Mouse (Mus musculus) liver, embryonic 15.5 days (tissue): Measurements from ENCODE around the gene Rps15. TPM values are rescaled to one million over a fixed set of nuclear protein-coding genes. Genes with fewer than 3 reads are reported as not detected.

Source experiments
- microRNA-seq: library from miRNA; unstranded; fragments of <30 nt; microRNA quantifications from one replicate; pipeline ENCODE4, GENCODE M21; 2016
- polyA plus RNA-seq: library from polyadenylated mRNA; unstranded; fragments of >200 nt; fragmentation: Nextera tagmentation; extraction: Ambion mirVana; gene quantifications from 2 replicates; pipeline ENCODE4 v1.2.1, GENCODE M21; 2015

Rps15 gene
- polyA plus RNA-seq, 1 experiment from 2014 or later, result 527 TPM

Small RNAs within 50 kb of the gene (microRNA-seq; reads per million reads assigned to microRNA genes)
- gene Mir6911, result 1.5 reads per million

Other genes starting within 250 kb of the Rps15 start
- 603 and 658 TPM in 2 replicates for gene Gpx4, start 245.3 kb upstream of the Rps15 start, polyA plus RNA-seq
- gene Sbno2, start 186.9 kb upstream of the Rps15 start, polyA plus RNA-seq, result 10.4 and 12.3 TPM in 2 replicates
- 16.4 and 21.8 TPM in 2 replicates for gene Stk11, start 176.7 kb upstream of the Rps15 start, polyA plus RNA-seq
- gene Atp5d, start 153.8 kb upstream of the Rps15 start, polyA plus RNA-seq, result 291 and 300 TPM in 2 replicates
- gene Cbarp, start 151.6 kb upstream of the Rps15 start, polyA plus RNA-seq, result 0.35 and 0.51 TPM in 2 replicates
- 2.9 and 3.1 TPM in 2 replicates for gene Midn, start 144.2 kb upstream of the Rps15 start, polyA plus RNA-seq
- 13.1 and 17.0 TPM in 2 replicates for gene Cirbp, start 126.5 kb upstream of the Rps15 start, polyA plus RNA-seq
- 8.9 and 10.1 TPM in 2 replicates for gene 1600002K03Rik, start 119.5 kb upstream of the Rps15 start, polyA plus RNA-seq
- gene Efna2, start 113.0 kb upstream of the Rps15 start, polyA plus RNA-seq, result 0.56 and 0.61 TPM in 2 replicates
- 16.6 and 17.0 TPM in 2 replicates for gene Mum1, start 66.0 kb upstream of the Rps15 start, polyA plus RNA-seq
- 228 and 236 TPM in 2 replicates for gene Ndufs7, start 43.3 kb upstream of the Rps15 start, polyA plus RNA-seq
- 112 and 138 TPM in 2 replicates for gene Gamt, start 31.4 kb upstream of the Rps15 start, polyA plus RNA-seq
- 26.0 and 27.2 TPM in 2 replicates for gene Dazap1, start 31.0 kb upstream of the Rps15 start, polyA plus RNA-seq
- gene Apc2, start 3.5 kb downstream of the Rps15 start, polyA plus RNA-seq, result 0.09 and 0.12 TPM in 2 replicates
- gene 2310011J03Rik, start 28.1 kb downstream of the Rps15 start, polyA plus RNA-seq, result 32.4 and 35.0 TPM in 2 replicates
- gene Pcsk4, start 37.0 kb downstream of the Rps15 start, polyA plus RNA-seq, result 3.9 and 4.1 TPM in 2 replicates
- gene Reep6, start 37.5 kb downstream of the Rps15 start, polyA plus RNA-seq, result 75.6 and 92.4 TPM in 2 replicates
- gene Adamtsl5, start 56.0 kb downstream of the Rps15 start, polyA plus RNA-seq, result 2.2 and 2.3 TPM in 2 replicates
- 0.03 and 0.06 TPM in 2 replicates for gene Plk5, start 64.0 kb downstream of the Rps15 start, polyA plus RNA-seq
- gene Mex3d, start 95.2 kb downstream of the Rps15 start, polyA plus RNA-seq, result 0.78 and 0.92 TPM in 2 replicates
- gene Mbd3, start 107.1 kb downstream of the Rps15 start, polyA plus RNA-seq, result 63.2 and 74.5 TPM in 2 replicates
- gene Uqcr11, start 114.4 kb downstream of the Rps15 start, polyA plus RNA-seq, result 526 and 581 TPM in 2 replicates
- 52.8 and 59.5 TPM in 2 replicates for gene Tcf3, start 141.2 kb downstream of the Rps15 start, polyA plus RNA-seq
- not detected in 2 replicates for gene Onecut3, start 202.4 kb downstream of the Rps15 start, polyA plus RNA-seq
- gene Atp8b3, start 246.7 kb downstream of the Rps15 start, polyA plus RNA-seq, result 0.02 TPM in 1 of 2 replicates, not detected in the other